Mouse (Mus musculus) megakaryocyte progenitor cell, adult 5-6 weeks (primary cell): ENCODE measurements around the gene Enpp7. TPM values are rescaled to one million over a fixed set of nuclear protein-coding genes. Genes with fewer than 3 reads are reported as not detected.

ENCODE experiments used
- ATAC-seq: replicated peaks from 2 replicates; pipeline ENCODE4 v1.8.0; 2016; ENCODE audit warnings: mild to moderate bottlenecking, moderate TSS enrichment, inconsistent platforms; ENCODE audit not compliant: poor library complexity
- total RNA-seq, 2 experiments: library from RNA; stranded (forward) in 1 of 2; stranded (reverse) in 1 of 2; fragments of 157-497, 149-512 nt in 1 of 2; fragments of 200-1000 nt in 1 of 2; gene quantifications; 2 replicates each; pipeline versions ENCODE4 v1.2.3 to v1.2.4; 2015 to 2017

Gene Enpp7
- total RNA-seq, 2 experiments from 2014 or later, result not detected

- ATAC-seq, result no peak
Measured at GRCm38 (mm10) chr11:118995448-118995847, 7.5 kb downstream of the Enpp7 start.

GRCm38 (mm10) chr11:118997182-118997581 is 9.2 kb downstream of the Enpp7 start:
- no peak for ATAC-seq

- ATAC-seq, result peak; percentile 85
Measured at GRCm38 (mm10) chr11:118998540-118999265, 10.7 kb downstream of the Enpp7 start.

- ATAC-seq, result no peak
Measured at GRCm38 (mm10) chr11:118999361-118999804, 11.4 kb downstream of the Enpp7 start.

GRCm38 (mm10) chr11:119000877-119001276 is 12.9 kb downstream of the Enpp7 start:
- no peak for ATAC-seq

- ATAC-seq, result no peak
Measured at GRCm38 (mm10) chr11:119001493-119002128, 13.6 kb downstream of the Enpp7 start.

GRCm38 (mm10) chr11:119005547-119006275 is 17.7 kb downstream of the Enpp7 start:
- peak; percentile 85 for ATAC-seq

GRCm38 (mm10) chr11:119006462-119006861 is 18.5 kb downstream of the Enpp7 start:
- no peak for ATAC-seq

GRCm38 (mm10) chr11:119007461-119008456 is 19.8 kb downstream of the Enpp7 start:
- ATAC-seq, result no peak

GRCm38 (mm10) chr11:119014455-119014854 is 26.5 kb downstream of the Enpp7 start:
- no peak for ATAC-seq

- no peak for ATAC-seq
Measured at GRCm38 (mm10) chr11:119017506-119017905, 29.5 kb downstream of the Enpp7 start.

GRCm38 (mm10) chr11:119021180-119021579 is 33.2 kb downstream of the Enpp7 start:
- no peak for ATAC-seq

GRCm38 (mm10) chr11:119022068-119022894 is 34.3 kb downstream of the Enpp7 start:
- no peak for ATAC-seq

- ATAC-seq, result peak; percentile 67
Measured at GRCm38 (mm10) chr11:119022895-119023615, 35.1 kb downstream of the Enpp7 start, which contains the start of gene Cbx2. TSS of gene Cbx2 (plus strand) at chr11:119022962.

- ATAC-seq, result no peak
Measured at GRCm38 (mm10) chr11:119023616-119023980, 35.6 kb downstream of the Enpp7 start.

GRCm38 (mm10) chr11:119024260-119024659 is 36.3 kb downstream of the Enpp7 start:
- ATAC-seq, result peak; percentile 33; the same call in 1 of the 2 replicates

- no peak for ATAC-seq
Measured at GRCm38 (mm10) chr11:119026203-119026602, 38.2 kb downstream of the Enpp7 start.

GRCm38 (mm10) chr11:119033874-119034558 is 46.0 kb downstream of the Enpp7 start:
- peak; percentile 83 for ATAC-seq
